Mouse (Mus musculus): ENCODE results near the gene Tmc5.

Tmc5 gene

DNA sequence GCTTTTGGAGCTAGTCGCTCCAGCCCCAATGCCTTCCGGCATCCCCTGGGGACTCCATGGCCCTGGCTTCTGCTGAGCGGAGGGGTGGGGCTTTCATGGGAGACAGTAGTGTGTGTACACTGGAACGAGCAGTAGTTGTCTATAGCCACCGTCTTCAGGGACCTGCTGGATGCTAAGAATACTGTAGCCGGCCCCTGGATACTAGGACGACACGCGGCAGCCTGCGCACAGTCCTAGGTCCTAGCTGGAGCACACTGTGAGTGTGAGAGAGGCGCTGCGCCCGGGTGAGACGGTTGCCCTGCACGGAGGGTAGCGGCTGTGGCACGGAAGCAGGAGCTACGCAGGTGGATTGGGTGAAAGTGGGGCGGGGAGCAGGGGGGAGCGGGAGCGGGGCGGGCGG lies at the start of gene Tmc5:
Gene Tmc5, plus strand, starts transcription at position 97 of the 400 bp plus-strand sequence.
- DNase-seq (ENCODE audit: low spot score) = no peak

DNA sequence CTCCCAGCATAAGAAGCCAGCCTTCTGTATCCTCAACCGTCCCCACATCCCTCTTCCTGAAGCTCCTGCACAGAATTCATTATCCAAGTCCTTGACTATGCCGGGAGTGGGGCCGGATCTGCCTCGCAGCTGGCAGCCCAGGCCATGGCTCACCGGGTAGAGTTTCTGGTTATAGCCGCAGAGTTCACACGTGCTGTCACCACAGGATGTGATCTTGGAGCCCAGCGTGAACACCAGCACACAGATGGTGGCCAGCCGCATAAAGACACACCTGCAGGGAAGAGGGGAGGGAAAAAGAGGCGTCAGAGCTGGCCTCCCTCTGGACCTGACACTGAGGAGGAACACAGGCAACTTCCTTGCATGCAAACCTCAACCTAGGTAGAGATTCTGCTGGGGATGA lies 49.6 kb upstream of the Tmc5 start:
- no peak for DNase-seq (ENCODE audit: low spot score)

DNA sequence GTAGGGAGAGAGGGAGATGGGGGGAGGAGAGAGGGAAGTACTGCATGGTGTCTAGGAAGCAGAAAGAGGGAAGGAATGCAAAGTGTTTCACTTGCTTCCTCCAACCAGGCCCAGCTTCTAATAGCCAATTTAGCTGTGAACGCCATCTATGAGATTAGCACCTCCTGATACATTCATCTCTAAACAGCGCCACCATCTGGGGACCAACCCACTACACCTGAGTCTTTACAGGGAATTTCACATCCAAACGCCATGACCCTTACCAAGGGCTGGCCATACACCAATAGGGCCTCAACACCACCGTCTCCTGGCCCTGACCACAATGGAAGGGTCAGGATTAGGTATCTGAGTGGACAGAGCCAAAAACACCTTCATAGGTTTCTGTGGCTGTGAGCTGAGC lies 43.2 kb upstream of the Tmc5 start:
- no peak for DNase-seq (ENCODE audit: low spot score)

DNA sequence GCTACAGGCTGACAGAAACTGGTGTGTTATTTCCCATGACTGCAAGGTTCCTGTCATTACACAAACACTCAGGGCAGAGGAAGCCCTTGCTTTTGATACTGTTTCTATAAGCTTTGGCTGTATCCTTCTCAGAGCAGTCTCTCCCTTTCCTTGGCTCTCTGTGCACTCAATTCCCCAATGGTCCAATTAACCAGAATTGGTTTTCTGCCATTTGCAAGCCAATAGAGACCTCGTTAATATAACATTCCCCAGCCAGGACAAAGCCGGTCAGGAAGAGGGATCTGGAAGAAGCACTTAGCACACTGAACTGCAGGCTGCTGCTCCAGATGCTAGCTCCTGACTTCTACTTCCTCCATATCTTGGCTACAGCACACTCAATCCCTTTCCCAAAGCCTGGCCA lies 42.8 kb upstream of the Tmc5 start:
- no peak for DNase-seq (ENCODE audit: low spot score)

DNA sequence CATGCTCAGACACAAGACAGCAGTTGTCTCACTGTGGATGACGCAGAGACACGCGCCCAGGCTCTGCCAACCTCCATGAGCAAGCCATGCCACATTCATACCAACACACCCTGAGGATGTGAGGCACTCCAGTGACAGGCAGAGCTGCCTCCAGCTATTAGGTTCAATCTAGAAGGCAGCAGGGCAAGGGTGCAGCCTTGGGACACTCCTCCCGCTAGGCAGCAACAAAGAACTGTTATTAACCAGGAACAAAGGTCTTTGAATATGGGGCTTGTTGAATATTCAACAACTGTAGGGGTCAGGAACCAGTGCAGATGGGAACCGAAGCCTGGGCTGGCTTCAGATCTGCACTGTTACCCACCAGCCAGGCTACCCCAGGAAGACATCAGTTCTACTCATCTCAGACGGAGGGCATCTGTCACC lies 28.0 kb upstream of the Tmc5 start:
- no peak for DNase-seq (ENCODE audit: low spot score)

GRCm38 (mm10) chr7:118571350-118571749 lies 25.7 kb upstream of the Tmc5 start:
- no peak for DNase-seq (ENCODE audit: low spot score)

DNA sequence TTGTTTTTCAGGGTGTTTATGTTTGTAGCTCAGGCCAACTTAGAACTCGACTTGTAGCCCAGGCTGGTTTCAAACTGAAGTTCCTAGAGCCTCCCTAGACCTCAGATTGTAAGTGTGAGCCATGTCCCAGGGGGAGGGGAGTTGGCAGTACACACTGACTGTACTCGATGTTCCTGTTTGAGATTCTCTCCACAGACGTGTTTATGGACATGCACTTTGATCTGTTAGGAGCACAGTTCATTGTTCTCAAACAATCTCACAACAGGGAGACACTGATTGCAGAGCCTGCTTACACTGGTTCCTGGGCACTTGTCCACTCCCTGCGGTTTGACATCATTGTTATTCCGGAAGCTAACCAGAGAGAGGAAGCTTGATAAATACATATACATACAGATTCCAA lies 25.1 kb upstream of the Tmc5 start:
- DNase-seq (ENCODE audit: low spot score) = no peak

- DNase-seq (ENCODE audit: low spot score) = no peak
These were observed 18.8 kb upstream of the Tmc5 start for GRCm38 (mm10) chr7:118578269-118578668.

DNA sequence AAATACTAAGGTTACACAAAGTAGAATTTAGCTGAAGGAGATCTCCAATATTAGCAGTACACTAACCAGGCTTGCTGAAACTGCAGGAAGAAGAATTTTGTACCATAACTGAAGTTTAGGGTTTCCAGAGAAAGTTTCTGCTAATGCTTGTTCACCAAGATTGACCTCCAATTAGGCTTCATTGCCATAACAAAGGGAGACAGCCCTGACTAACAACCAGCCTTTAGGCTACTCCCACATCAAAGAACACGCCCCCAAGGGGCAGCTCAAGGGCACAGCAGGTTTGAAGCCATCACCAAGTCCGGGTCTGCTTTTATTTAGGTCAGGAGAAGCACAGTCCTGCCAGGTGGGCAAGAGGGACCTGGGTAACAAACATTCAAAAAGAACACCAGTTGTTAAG lies 17.2 kb upstream of the Tmc5 start:
- no peak for DNase-seq (ENCODE audit: low spot score)

GRCm38 (mm10) chr7:118583821-118584220 lies 13.3 kb upstream of the Tmc5 start:
- no peak for DNase-seq (ENCODE audit: low spot score)

DNA sequence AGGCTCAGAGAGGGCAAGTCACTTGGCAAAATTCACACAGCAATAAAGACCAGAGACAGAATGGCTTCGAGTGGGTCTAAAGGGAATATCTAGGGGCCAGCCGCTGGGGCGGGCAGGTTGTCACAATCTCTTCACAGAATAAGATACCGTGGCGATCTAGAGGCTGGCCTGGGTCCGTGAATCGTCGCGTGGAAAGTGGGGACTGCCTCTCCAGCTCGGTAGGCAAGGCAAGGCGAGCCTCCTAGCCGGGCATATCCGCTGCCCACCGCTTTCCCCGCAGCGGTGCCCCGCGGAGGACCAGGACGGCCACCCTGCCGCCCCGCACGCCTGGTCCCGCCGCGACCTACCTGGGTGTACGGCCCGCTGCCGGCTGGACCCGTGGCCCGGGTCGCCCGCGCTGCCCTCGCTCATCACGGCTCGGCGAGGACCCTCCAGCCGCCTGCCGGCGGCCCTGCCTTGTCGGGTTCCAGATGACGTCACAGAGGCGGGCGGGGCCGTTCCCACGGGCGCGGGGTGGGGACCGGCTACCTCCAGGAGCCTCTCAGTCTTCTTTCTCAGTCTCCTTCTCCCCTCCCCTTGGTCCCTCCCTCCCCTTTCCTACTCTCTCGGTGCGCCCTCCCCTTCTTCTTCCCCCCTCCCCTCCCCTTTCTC lies 12.7 kb upstream of the Tmc5 start, which contains the start of gene Tmc7:
Gene Tmc7, minus strand, starts transcription at position 480 of the 651 bp plus-strand sequence.
- peak; percentile 7 for DNase-seq (ENCODE audit: low spot score)

GRCm38 (mm10) chr7:118584926-118585325 lies 12.2 kb upstream of the Tmc5 start:
- no peak for DNase-seq (ENCODE audit: low spot score)

- DNase-seq (ENCODE audit: low spot score) = no peak
These were observed 11.2 kb upstream of the Tmc5 start for GRCm38 (mm10) chr7:118585856-118586255.

- DNase-seq (ENCODE audit: low spot score) = no peak
These were observed 6.3 kb upstream of the Tmc5 start for GRCm38 (mm10) chr7:118590726-118591305.

- no peak for DNase-seq (ENCODE audit: low spot score)
These were observed 5.0 kb upstream of the Tmc5 start for GRCm38 (mm10) chr7:118592146-118592545.

DNA sequence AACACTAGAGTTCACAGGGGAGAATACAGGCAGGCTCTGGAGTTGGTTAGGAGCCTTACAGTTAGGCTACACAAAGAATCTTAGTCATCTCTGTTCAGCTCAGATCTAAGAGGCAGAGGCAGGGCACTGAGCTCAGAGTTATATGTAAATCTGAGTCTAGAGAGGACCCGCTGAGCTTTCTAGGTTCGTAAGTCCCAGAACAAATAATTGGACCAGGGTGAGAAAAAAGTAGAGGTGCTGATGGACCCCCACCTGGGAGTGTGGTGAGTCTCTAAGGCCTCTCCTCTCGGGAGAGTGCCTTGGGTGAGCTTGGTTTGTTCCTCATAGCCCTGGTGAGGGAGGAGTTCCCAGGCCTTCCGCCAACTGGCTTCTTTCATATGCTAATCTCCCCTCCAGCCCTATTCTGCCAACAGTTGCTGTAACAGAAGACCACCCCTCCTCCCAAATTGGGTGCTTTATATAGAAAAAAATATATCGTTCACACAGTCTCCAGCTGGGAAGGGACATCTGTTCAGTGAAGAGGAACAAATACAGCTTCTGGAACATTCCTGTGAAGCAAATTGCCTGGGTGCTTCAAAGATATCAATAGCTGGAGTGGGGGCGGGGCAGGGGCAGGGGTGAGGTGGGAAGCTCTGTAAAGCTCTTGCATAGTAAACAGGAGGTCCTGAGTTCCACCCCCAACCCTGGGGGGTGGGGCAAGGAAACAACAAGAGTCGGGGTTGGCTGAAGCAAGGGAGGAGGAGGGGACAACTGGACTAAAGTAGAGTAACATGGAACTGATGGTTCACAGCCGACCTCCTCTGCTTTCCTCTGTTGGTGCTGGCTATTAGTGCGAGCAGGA lies 3.3 kb upstream of the Tmc5 start:
- DNase-seq (ENCODE audit: low spot score) = no peak

DNA sequence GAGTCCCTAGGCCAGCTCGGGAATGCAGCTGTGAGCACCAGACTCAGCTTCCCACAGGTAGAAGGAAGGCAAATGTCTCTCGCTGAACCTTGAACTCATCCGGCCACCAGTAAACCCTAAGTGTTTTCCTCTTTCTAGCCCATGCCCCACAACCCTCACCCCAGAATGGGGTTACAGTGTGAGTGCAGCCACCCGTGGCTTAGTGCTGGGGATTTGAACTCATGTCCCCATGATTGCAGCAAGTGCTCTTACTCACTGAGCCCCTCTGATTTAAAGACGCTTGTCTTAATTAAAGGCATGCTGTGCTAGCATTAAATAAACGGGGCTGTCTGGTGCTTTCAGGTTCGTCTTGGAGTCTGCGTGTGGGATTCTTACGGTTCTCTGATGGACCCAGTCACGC lies 2.5 kb upstream of the Tmc5 start:
- DNase-seq (ENCODE audit: low spot score) = no peak

GRCm38 (mm10) chr7:118595228-118595627 lies 1.9 kb upstream of the Tmc5 start:
- peak; percentile 66 for DNase-seq (ENCODE audit: low spot score)

DNA sequence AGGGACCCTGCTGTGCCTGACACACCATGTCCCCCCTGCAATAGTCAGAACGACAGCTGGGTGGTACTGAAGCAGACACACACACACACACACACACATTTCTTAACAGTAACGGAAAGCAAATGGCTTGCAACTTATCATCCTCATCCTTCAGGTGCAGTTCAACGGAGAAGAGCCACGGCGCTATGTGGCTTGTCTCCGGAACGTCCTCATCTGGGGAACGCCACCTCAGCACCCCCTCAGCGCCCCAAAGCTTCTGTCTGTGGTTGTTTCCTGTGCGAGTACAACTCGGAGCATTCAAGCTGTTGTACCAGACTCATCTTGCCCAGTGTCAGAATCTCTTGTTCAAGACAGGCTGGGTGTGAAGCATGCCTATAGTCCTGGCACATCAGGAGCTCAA lies 826 bp upstream of the Tmc5 start:
- DNase-seq (ENCODE audit: low spot score) = no peak

- DNase-seq (ENCODE audit: low spot score) = no peak
These were observed 3.0 kb downstream of the Tmc5 start for GRCm38 (mm10) chr7:118599954-118600631.

- DNase-seq (ENCODE audit: low spot score) = no peak
These were observed 7.7 kb downstream of the Tmc5 start for GRCm38 (mm10) chr7:118604842-118605241.

- DNase-seq (ENCODE audit: low spot score) = no peak
These were observed 12.7 kb downstream of the Tmc5 start for GRCm38 (mm10) chr7:118609815-118610214.

DNA sequence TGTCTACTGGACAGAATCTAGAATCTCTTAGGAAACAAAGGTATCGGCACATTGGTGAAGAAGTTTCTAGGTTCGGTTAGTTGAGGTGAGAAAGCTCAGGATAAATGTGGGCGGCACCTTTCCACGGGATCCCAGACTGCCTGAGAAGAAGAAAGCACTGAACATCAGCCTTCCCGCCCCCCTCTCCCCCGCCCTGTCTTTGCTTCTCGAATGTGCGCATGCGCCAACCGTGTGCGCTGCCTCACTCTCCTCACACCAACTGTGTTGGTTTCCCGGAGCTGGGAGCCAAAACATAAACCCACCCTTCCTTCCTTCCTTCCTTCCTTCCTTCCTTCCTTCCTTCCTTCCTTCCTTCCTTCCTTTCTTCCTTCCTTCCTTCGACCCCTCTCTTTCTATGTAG lies 13.6 kb downstream of the Tmc5 start:
- DNase-seq (ENCODE audit: low spot score) = no peak

Measured in c-Kit-positive CD71-positive TER-119-positive erythroid progenitor cells, embryonic 14.5 days (primary cell).